Mouse (Mus musculus) MEL (cell line): Measurements from ENCODE around the gene Lix1l. TPM values are rescaled to one million over a fixed set of nuclear protein-coding genes. Genes with fewer than 3 reads are reported as not detected.

ENCODE experiments used
- DNase-seq: peaks from one replicate; pipeline ENCODE4 v3.0.0; 2011; ENCODE audit warnings: low read depth, low spot score
- H3K27ac ChIP-seq: 2 replicates; pipeline ENCODE4 v1.5.1; 2012; ENCODE audit warnings: low read depth, mild to moderate bottlenecking, control low read depth, low read length, moderate library complexity; ENCODE audit not compliant: control insufficient read depth
- H3K27me3 ChIP-seq, 2 experiments: fragments of 150-350 bp in 1 of 2; sonication (generic) in 1 of 2; 2 replicates each; pipeline ENCODE4 v1.6.1; 2012; ENCODE audit warnings: low read length in 2 of 2, mild to moderate bottlenecking in 2 of 2, improper control_type of control experiment in 1 of 2, moderate library complexity in 1 of 2; ENCODE audit not compliant: insufficient read depth in 2 of 2, control insufficient read depth in 1 of 2
- H3K36me3 ChIP-seq, 2 experiments: 2 replicates each; pipeline ENCODE4 v1.6.1; 2012 to 2014; ENCODE audit warnings: low read length in 2 of 2, improper control_type of control experiment in 1 of 2, inconsistent platforms in 1 of 2, mild to moderate bottlenecking in 1 of 2; ENCODE audit not compliant: insufficient read depth in 2 of 2, control insufficient read depth in 1 of 2
- H3K4me1 ChIP-seq, 2 experiments: fragments of 150-350 bp in 1 of 2; sonication (generic) in 1 of 2; 2 replicates each; pipeline ENCODE4 v1.6.1; 2012; ENCODE audit warnings: low read length in 2 of 2, improper control_type of control experiment in 1 of 2, mild to moderate bottlenecking in 1 of 2; ENCODE audit not compliant: insufficient read depth in 2 of 2, control insufficient read depth in 1 of 2
- H3K4me3 ChIP-seq, 2 experiments: fragments of 150-350 bp in 1 of 2; sonication (generic) in 1 of 2; 2 replicates each; pipeline ENCODE4 v1.5.1; 2012; ENCODE audit warnings: low read depth in 2 of 2, low read length in 2 of 2, mild to moderate bottlenecking in 2 of 2, moderate library complexity in 2 of 2, control low read depth in 1 of 2, improper control_type of control experiment in 1 of 2; ENCODE audit not compliant: control insufficient read depth in 1 of 2, insufficient read depth in 1 of 2
- H3K79me2 ChIP-seq: 2 replicates; pipeline ENCODE4 v1.6.1; 2012; ENCODE audit warnings: mild to moderate bottlenecking, low read length, moderate library complexity; ENCODE audit not compliant: control insufficient read depth, poor library complexity, insufficient read depth
- H3K9ac ChIP-seq: 2 replicates; pipeline ENCODE4 v1.6.1; 2012; ENCODE audit warnings: low read depth, mild to moderate bottlenecking, control low read depth, low read length, moderate library complexity; ENCODE audit not compliant: control insufficient read depth, poor library complexity, severe bottlenecking
- H3K9me3 ChIP-seq: fragments of 150-350 bp; sonication (generic); replicated peaks from 2 replicates; pipeline ENCODE4 v1.6.1; 2012; ENCODE audit warnings: mild to moderate bottlenecking, low read length, improper control_type of control experiment, moderate library complexity; ENCODE audit not compliant: insufficient read depth
- CHD1 ChIP-seq: IDR thresholded peaks from 2 replicates; pipeline ENCODE4 v1.6.1; 2012; ENCODE audit warnings: low read depth, mild to moderate bottlenecking, inconsistent platforms, low read length, improper control_type of control experiment
- CHD2 ChIP-seq: IDR thresholded peaks from 2 replicates; pipeline ENCODE4 v1.6.1; 2011; ENCODE audit warnings: low read length, improper control_type of control experiment
- E2F4 ChIP-seq: IDR thresholded peaks from 2 replicates; pipeline ENCODE4 v1.6.1; 2011; ENCODE audit warnings: low read depth, low read length, improper control_type of control experiment, borderline replicate concordance
- GABPA ChIP-seq: IDR thresholded peaks from 2 replicates; pipeline ENCODE4 v1.6.1; 2012; ENCODE audit warnings: low read depth, mild to moderate bottlenecking, inconsistent platforms, low read length, improper control_type of control experiment, moderate library complexity
- GATA1 ChIP-seq: IDR thresholded peaks from 2 replicates; pipeline ENCODE4 v1.6.1; 2011; ENCODE audit warnings: low read depth, low read length, improper control_type of control experiment
- KAT2A ChIP-seq: conservative IDR thresholded peaks from 2 replicates; pipeline ENCODE4 v1.6.1; 2012; ENCODE audit warnings: low read depth, low read length, improper control_type of control experiment, inconsistent platforms
- MAFK ChIP-seq: IDR thresholded peaks from 2 replicates; pipeline ENCODE4 v1.6.1; 2011; ENCODE audit warnings: low read depth, mild to moderate bottlenecking, low read length, improper control_type of control experiment, borderline replicate concordance
- MEF2A ChIP-seq: IDR thresholded peaks from 2 replicates; pipeline ENCODE4 v1.6.1; 2014; ENCODE audit warnings: low read depth, mild to moderate bottlenecking, inconsistent platforms, low read length, improper control_type of control experiment; ENCODE audit not compliant: poor library complexity, insufficient replicate concordance, severe bottlenecking; ENCODE audit errors: extremely low read depth
- MXI1 ChIP-seq: IDR thresholded peaks from 2 replicates; pipeline ENCODE4 v1.6.1; 2011; ENCODE audit warnings: mild to moderate bottlenecking, low read depth, low read length, improper control_type of control experiment
- POLR2AphosphoS5 ChIP-seq: IDR thresholded peaks from 2 replicates; pipeline ENCODE4 v1.6.1; 2012; ENCODE audit warnings: low read depth, borderline replicate concordance, mild to moderate bottlenecking, inconsistent platforms, low read length, moderate library complexity, mixed read lengths
- SMC3 ChIP-seq: IDR thresholded peaks from 2 replicates; pipeline ENCODE4 v1.6.1; 2011; ENCODE audit warnings: low read depth, low read length, improper control_type of control experiment
- ZMIZ1 ChIP-seq: IDR thresholded peaks from 2 replicates; pipeline ENCODE4 v1.6.1; 2012; ENCODE audit warnings: low read depth, mild to moderate bottlenecking, inconsistent platforms, low read length, improper control_type of control experiment, moderate library complexity
- polyA plus RNA-seq, 2 experiments: library from polyadenylated mRNA; stranded (reverse) in 1 of 2; unstranded in 1 of 2; fragments of >175 nt in 1 of 2; fragments of >200 nt in 1 of 2; gene quantifications; 2 replicates each; pipeline versions ENCODE4 v1.2.1 to v1.2.4; 2012; ENCODE audit warnings: low replicate concordance in 2 of 2, low read depth in 1 of 2; ENCODE audit not compliant: insufficient read length in 2 of 2, insufficient read depth in 1 of 2, missing spikeins in 1 of 2
- total RNA-seq: library from RNA; depleted of rRNA; stranded (reverse); fragments of 300-350 nt; gene quantifications from 2 replicates; pipeline ENCODE4 v1.2.3, GENCODE M21; 2012

The Lix1l gene
- total and polyA plus RNA-seq, 3 experiments: 5.4 to 17.0 TPM; not detected in 1

GRCm38 (mm10) chr3:96559911-96560850, 40.8 kb upstream of the Lix1l start:
- Histone ChIP-seq H3K9me3 (no peaks in the 10 kb centered on the region), H3K79me2 (peaks cover 45% of the 10 kb centered on the region), H3K4me3 (peak overlapping the region; percentile 35 to 90), H3K36me3 (peaks cover 11 to 42% of the 10 kb centered on the region in 2 experiments), H3K4me1 (peaks cover 11 to 36% of the 10 kb centered on the region in 2 experiments), H3K27ac (peak overlapping the region; percentile 90), H3K9ac (peak overlapping the region; percentile 85)
- peak; percentile 54 for DNase-seq
- no peak for TF ChIP-seq GATA1
- no peak for TF ChIP-seq MAFK
- no peak for TF ChIP-seq ZMIZ1
- 0 out of 2 replicates have a peak, but pooled peaks have one; percentile 81 for TF ChIP-seq POLR2AphosphoS5
- TF ChIP-seq SMC3: no peak
- TF ChIP-seq CHD2: no peak
- TF ChIP-seq KAT2A: no peak
- no peak for TF ChIP-seq CHD1
- TF ChIP-seq, all 39 proteins: peak for 1
- no peaks in the 10 kb centered on the region for H3K27me3 ChIP-seq

- H3K9ac ChIP-seq: peak overlapping the region; percentile 85
- peaks cover 45% of the 10 kb centered on the region for H3K79me2 ChIP-seq
- no peak for DNase-seq
- H3K4me3 ChIP-seq: peak overlapping the region; percentile 8 to 90; a peak in 3 of 4 replicates
- H3K27me3 ChIP-seq: no peaks in the 10 kb centered on the region
- H3K27ac ChIP-seq: peak overlapping the region; percentile 90
- no peaks in the 10 kb centered on the region for H3K9me3 ChIP-seq
- TF ChIP-seq E2F4 (no peak), GABPA (no peak), POLR2AphosphoS5 (peak; percentile 82; the same call in 1 of the 2 replicates), MXI1 (no peak), MEF2A (no peak)
- H3K36me3 ChIP-seq: peaks cover 11 to 39% of the 10 kb centered on the region in 2 experiments
- peaks cover 14 to 35% of the 10 kb centered on the region in 2 experiments for H3K4me1 ChIP-seq
Measured at GRCm38 (mm10) chr3:96560881-96561668, 39.9 kb upstream of the Lix1l start.
